Mouse (Mus musculus): ENCODE data around the gene Wipf1.

DNA sequence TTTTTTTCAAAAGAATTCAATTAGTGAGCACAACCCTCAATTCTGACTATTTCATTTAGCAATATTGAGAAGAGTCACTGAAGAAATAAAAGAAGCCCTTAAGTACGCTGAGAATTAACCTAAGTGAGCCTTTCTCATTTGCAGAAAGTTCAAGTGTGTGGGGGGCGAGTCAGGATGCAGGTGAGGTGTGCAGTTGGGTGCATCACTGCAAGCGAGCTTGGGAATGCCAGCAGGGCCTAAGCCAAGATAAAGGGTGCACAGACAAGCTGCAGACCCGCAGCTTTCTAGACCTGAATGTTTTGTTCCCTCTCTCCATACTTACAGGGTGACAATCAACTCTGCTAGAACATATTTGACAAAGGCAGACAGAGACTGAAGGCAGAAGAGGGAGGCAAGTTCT is 75.3 kb downstream of the Wipf1 start:
- no peak for TF ChIP-seq CTCF (IDR thresholded peaks at IDR 0.05; ENCODE audit: borderline replicate concordance, insufficient read depth, low read length)
- no peak for TF ChIP-seq POLR2A (IDR thresholded peaks at IDR 0.05; ENCODE audit: low read depth, low read length)
